Mouse (Mus musculus): ENCODE measurements around the gene Spats2.

Gene Spats2

GRCm38 (mm10) chr15:99253772-99254171 lies 128.1 kb downstream of the Spats2 start:
- no peak for DNase-seq (ENCODE audit: inconsistent age in 2 of 2, low spot score in 1 of 2)

GRCm38 (mm10) chr15:99254477-99255005 lies 128.8 kb downstream of the Spats2 start:
- DNase-seq (ENCODE audit: inconsistent age in 2 of 2, low spot score in 1 of 2): no peak

- no peak for DNase-seq (ENCODE audit: inconsistent age in 2 of 2, low spot score in 1 of 2)
Measured at GRCm38 (mm10) chr15:99255241-99255749, 129.6 kb downstream of the Spats2 start.

GRCm38 (mm10) chr15:99259167-99259729 lies 133.5 kb downstream of the Spats2 start:
- no peak for DNase-seq (ENCODE audit: inconsistent age in 2 of 2, low spot score in 1 of 2)

GRCm38 (mm10) chr15:99259730-99260252 lies 134.1 kb downstream of the Spats2 start:
- peak; percentile 85 to 92 for DNase-seq (ENCODE audit: inconsistent age in 2 of 2, low spot score in 1 of 2)

GRCm38 (mm10) chr15:99262702-99263101 lies 137.0 kb downstream of the Spats2 start:
- no peak for DNase-seq (ENCODE audit: inconsistent age in 2 of 2, low spot score in 1 of 2)
